Mouse (Mus musculus) cortical plate, adult 2 months (tissue): ENCODE measurements around the gene Gm49339.
"Not testable (repeated sequence)": the region's sequence is repeated elsewhere in the genome, so short reads cannot be mapped to it uniquely, and the experiment has no call there.

Experiments
- CTCF ChIP-seq: fragments of 200-500 bp; IDR thresholded peaks from 2 replicates; pipeline ENCODE4 v1.5.1; 2011; ENCODE audit warnings: mild to moderate bottlenecking, control low read depth, low read length; ENCODE audit not compliant: insufficient read depth; ENCODE audit errors: extremely low read depth
- POLR2A ChIP-seq: fragments of 200-500 bp; IDR thresholded peaks from 2 replicates; pipeline ENCODE4 v1.6.1; 2011; ENCODE audit warnings: mild to moderate bottlenecking, low read length, control low read depth; ENCODE audit not compliant: insufficient read depth; ENCODE audit errors: extremely low read depth

DNA sequence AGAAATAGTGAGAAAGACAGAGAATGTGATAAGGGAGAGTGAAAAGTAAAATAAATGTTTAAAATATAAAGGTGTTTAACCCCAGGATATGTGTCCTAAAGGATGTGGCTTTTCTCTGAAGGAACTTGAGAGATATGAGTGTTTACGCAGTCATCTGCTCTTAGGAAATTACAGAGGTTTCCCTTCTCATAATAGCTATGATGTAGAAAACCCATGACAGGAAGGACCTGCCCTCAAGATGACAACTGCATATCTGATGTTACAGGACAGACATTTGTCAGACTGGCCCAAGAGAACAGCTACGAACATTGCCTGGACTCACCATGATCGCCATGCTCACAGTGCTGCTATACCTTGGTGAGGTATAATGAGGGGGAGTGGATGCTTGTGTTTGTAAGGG, at the start of gene Gm49339, which contains the start of gene Lilr4b:
- not testable (repeated sequence) for TF ChIP-seq POLR2A, CTCF
